Mouse (Mus musculus): ENCODE data around the gene Rbpjl. TPM values are rescaled to one million over a fixed set of nuclear protein-coding genes. Genes with fewer than 3 reads are reported as not detected.

The Rbpjl gene
- polyA plus RNA-seq, 1 experiment from 2014 or later, result 0.15 TPM

DNA sequence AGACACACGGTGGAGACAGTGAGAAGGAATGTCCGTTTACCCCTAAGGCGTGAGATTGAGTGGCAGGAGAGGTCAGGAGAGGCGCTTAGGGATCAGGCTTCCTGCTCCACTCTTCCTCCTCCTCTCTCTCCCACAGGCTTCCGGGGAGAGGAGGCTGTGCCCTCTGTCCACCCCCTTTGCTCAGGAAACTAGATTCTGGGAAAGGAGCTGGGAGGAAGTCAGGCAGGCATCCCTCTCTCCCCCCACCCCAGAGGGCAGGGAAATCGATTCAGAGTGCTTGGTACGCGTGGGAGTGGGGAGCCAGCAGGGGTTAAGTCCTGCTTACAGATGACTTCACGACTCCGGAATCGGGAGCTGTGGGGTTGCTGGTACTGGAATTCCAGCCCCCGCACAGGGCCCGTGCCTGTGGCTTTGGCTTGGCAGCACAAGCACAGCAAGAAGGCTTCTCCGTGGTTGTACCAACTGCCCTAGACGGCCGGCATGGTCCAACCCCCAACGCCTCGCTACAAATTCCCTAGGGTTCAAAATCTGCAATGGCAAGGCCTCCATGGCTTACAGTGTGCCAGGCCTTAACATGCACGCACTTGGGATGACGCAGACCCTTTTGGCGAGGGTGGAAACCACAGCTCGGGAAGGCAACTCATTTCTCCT, 29.7 kb downstream of the Rbpjl start:
- Histone ChIP-seq H3K4me2 (replicated peaks) (no peak overlapping the region), H3K27me3 (peaks cover 6% of the 10 kb centered on the region; the same call in 1 of the 2 replicates), H3K27ac (replicated peaks) (no peak overlapping the region), H3K36me3 (no peaks in the 10 kb centered on the region), H3K4me3 (no peak overlapping the region), H3K9ac (replicated peaks) (no peak overlapping the region), H3K9me3 (no peaks in the 10 kb centered on the region), H3K4me1 (peaks cover 24% of the 10 kb centered on the region)
- 40% methylated on average over 22 of the region's 22 CpGs for WGBS
- ATAC-seq (ENCODE audit: low FRiP score, low read depth), result no peak

DNA sequence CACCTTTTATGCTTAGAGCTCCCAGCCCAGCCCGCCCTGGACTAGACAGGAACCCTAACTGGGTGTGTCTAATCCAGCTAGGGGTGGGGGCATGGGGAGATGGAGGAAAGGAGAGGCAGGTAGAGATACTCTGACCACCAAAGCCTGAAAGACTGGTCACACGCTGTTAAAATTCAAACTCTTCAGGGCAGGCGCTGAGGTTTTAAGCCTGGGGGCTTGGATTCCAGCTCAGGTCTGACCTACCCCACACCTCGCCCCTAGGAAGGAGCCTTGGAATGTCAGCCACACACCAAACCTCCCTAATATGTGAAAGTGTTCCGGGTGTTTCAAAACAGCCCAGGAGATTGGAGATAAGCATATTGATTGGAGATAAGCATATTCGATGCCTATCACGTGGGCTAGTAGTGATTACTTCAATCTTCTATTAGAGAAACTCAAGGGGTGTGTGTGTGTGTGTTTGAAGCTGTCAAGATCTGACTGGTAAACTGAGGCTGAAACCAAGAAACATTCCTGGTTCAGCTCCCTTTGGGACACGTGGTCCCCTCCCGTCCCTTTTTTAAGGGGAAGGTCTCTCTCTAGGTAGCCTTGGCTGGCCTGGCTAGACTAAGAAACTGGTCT, 30.4 kb downstream of the Rbpjl start:
- Histone ChIP-seq H3K4me1 (peaks cover 24% of the 10 kb centered on the region), H3K27ac (replicated peaks) (no peak overlapping the region)

GRCm38 (mm10) chr2:164434681-164435080, 31.7 kb downstream of the Rbpjl start:
- Histone ChIP-seq H3K4me2 (replicated peaks) (no peak overlapping the region), H3K36me3 (no peaks in the 10 kb centered on the region), H3K27me3 (peaks cover 10% of the 10 kb centered on the region; the same call in 1 of the 2 replicates), H3K27ac (replicated peaks) (no peak overlapping the region), H3K4me3 (no peak overlapping the region), H3K9ac (replicated peaks) (no peak overlapping the region), H3K4me1 (peaks cover 24% of the 10 kb centered on the region), H3K9me3 (no peaks in the 10 kb centered on the region)
- no peak for ATAC-seq (ENCODE audit: low FRiP score, low read depth)
- WGBS, result 95% methylated on average over 3 of the region's 3 CpGs

More for the DNA sequence above, 30.4 kb downstream of the Rbpjl start:
- H3K36me3 ChIP-seq, result no peaks in the 10 kb centered on the region
- H3K4me2 ChIP-seq (replicated peaks), result no peak overlapping the region
- no peak for ATAC-seq (ENCODE audit: low FRiP score, low read depth)
- H3K27me3 ChIP-seq, result peaks cover 6% of the 10 kb centered on the region; the same call in 1 of the 2 replicates
- no peak overlapping the region for H3K9ac ChIP-seq (replicated peaks)
- WGBS, result 78% methylated on average over 9 of the region's 9 CpGs
- H3K4me3 ChIP-seq, result no peak overlapping the region
- H3K9me3 ChIP-seq, result no peaks in the 10 kb centered on the region

DNA sequence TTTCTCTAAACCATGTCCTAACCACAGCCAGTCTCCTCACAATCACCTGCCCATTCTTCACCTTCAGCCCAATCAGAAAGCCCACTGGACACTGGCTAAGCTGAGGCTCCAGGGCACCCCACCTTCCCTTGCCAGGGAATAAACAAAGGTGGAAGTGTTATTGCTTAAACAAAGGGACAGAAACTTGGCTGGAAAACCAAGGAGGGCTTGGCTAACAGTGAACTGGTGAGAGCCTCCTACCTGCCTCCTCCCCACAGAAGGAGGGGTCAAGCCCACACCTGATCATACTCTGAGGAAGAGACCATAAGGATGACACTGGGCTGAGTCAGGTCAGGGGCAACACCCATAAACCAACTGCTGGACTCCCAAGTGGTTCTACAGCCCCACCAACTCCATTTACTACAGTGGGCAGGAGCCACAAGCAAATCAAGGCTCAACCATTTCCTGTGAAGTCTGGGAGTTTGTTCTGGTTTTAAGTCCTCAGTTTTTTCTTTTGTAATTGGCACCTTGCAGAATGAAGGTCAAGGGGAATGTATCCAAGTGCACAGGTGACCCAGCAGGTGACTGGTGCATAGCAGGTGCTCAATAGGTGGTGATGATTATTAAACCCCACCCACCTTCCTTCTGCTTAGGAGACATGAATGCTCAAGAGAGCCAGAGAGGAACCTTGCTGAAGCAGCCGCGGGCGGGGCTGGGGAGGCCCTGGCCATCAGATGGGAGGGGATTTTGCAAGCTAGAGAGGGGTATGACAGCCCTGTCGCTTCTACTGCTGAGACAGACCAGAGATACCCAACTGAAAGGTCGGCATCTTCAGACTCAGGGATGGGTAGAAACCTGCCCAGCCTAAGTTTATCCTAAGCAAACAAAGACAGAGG, 32.5 kb downstream of the Rbpjl start:
- no peak overlapping the region for H3K4me2 ChIP-seq (replicated peaks)
- H3K4me1 ChIP-seq, result peaks cover 24% of the 10 kb centered on the region
- peaks cover 14% of the 10 kb centered on the region; the same call in 1 of the 2 replicates for H3K27me3 ChIP-seq
- H3K4me3 ChIP-seq, result no peak overlapping the region
- no peak overlapping the region for H3K9ac ChIP-seq (replicated peaks)
- H3K36me3 ChIP-seq, result no peaks in the 10 kb centered on the region
- no peak overlapping the region for H3K27ac ChIP-seq (replicated peaks)
- ATAC-seq (ENCODE audit: low FRiP score, low read depth), result no peak
- no peaks in the 10 kb centered on the region for H3K9me3 ChIP-seq
- WGBS, result 66% methylated on average over 5 of the region's 5 CpGs

DNA sequence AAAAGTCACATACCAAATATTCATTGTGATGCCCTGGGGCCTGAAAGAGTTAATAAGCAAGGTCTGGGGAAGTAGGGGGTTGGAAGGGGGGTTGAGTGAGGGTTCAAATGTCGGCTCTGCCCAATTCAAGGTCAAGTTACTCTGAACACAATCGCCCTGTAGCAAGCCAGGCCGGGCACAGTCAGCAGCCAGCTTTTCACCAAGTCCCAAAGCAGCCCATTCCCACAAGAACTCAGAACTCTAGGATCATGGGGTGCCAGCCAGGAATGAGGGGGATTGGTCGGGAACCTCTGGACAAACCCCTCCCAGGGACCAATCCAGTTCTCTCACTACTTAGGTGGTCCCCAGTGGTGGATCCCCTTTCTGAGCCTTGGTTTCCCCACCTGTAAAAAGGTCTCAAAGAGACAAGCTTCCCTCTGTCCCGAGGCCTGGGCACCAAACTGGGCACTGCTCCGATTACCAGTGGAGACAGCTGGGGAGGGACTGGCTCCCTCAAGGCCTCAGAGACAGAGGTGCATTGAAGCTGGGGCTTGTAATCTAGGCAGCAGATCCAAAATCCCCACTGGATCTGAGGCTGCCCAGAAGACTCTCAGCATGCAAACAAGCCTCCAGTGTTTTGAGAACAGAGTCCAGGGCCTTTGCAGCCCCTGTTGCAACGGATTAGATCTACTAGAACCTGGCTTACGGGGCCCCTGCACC, 33.4 kb downstream of the Rbpjl start:
- WGBS, result 20% methylated on average over 8 of the region's 8 CpGs
- Histone ChIP-seq H3K36me3 (no peaks in the 10 kb centered on the region), H3K4me1 (peaks cover 20% of the 10 kb centered on the region), H3K9me3 (no peaks in the 10 kb centered on the region), H3K4me2 (replicated peaks) (no peak overlapping the region), H3K27me3 (peaks cover 16% of the 10 kb centered on the region), H3K27ac (replicated peaks) (no peak overlapping the region), H3K9ac (replicated peaks) (no peak overlapping the region), H3K4me3 (no peak overlapping the region)
- ATAC-seq (ENCODE audit: low FRiP score, low read depth), result no peak

DNA sequence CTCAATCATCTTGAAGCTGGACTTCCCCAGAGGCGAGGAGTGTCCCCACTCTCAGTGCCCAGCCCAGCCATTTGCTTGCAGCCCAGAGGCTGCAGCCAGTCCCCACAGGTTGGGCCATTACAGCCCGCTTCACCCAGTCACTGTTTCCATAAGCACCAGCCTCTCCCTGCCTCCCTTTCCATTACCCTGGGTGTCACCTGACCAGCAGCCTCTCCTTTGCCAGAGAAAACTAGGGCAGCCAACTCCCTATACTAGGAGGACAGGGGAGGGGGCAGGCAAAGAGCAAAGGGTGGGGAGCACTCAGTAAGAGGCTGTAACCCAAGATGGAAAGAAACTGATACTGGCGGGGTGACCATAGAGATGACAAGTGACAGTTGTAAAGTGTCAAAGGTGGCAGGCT, 34.0 kb downstream of the Rbpjl start:
- Histone ChIP-seq H3K36me3 (no peaks in the 10 kb centered on the region), H3K4me2 (replicated peaks) (no peak overlapping the region), H3K9me3 (no peaks in the 10 kb centered on the region), H3K4me3 (no peak overlapping the region), H3K9ac (replicated peaks) (no peak overlapping the region), H3K4me1 (peaks cover 26% of the 10 kb centered on the region), H3K27me3 (peaks cover 22% of the 10 kb centered on the region), H3K27ac (replicated peaks) (no peak overlapping the region)
- WGBS, result 40% methylated on average over 3 of the region's 3 CpGs
- ATAC-seq (ENCODE audit: low FRiP score, low read depth), result no peak

GRCm38 (mm10) chr2:164437710-164438109, 34.8 kb downstream of the Rbpjl start:
- Histone ChIP-seq H3K27ac (replicated peaks) (no peak overlapping the region), H3K27me3 (peaks cover 28% of the 10 kb centered on the region), H3K4me2 (replicated peaks) (no peak overlapping the region), H3K9me3 (no peaks in the 10 kb centered on the region), H3K36me3 (no peaks in the 10 kb centered on the region), H3K9ac (replicated peaks) (no peak overlapping the region), H3K4me1 (peaks cover 26% of the 10 kb centered on the region), H3K4me3 (no peak overlapping the region)
- 82% methylated on average over 6 of the region's 6 CpGs for WGBS
- no peak for ATAC-seq (ENCODE audit: low FRiP score, low read depth)

- no peak overlapping the region for H3K4me2 ChIP-seq (replicated peaks)
- no peak for ATAC-seq (ENCODE audit: low FRiP score, low read depth)
- H3K4me3 ChIP-seq, result no peak overlapping the region
- H3K27me3 ChIP-seq, result peaks cover 29% of the 10 kb centered on the region
- no peak overlapping the region for H3K27ac ChIP-seq (replicated peaks)
- no peak overlapping the region for H3K9ac ChIP-seq (replicated peaks)
- no peaks in the 10 kb centered on the region for H3K36me3 ChIP-seq
- WGBS, result 74% methylated on average over 8 of the region's 8 CpGs
- no peaks in the 10 kb centered on the region for H3K9me3 ChIP-seq
- peaks cover 27% of the 10 kb centered on the region for H3K4me1 ChIP-seq
Observed at GRCm38 (mm10) chr2:164438257-164438656, 35.3 kb downstream of the Rbpjl start.

GRCm38 (mm10) chr2:164439001-164439421, 36.1 kb downstream of the Rbpjl start:
- Histone ChIP-seq H3K9ac (replicated peaks) (no peak overlapping the region), H3K27ac (replicated peaks) (no peak overlapping the region), H3K27me3 (peaks cover 29% of the 10 kb centered on the region), H3K4me1 (peaks cover 32% of the 10 kb centered on the region), H3K9me3 (no peaks in the 10 kb centered on the region), H3K4me3 (no peak overlapping the region), H3K4me2 (replicated peaks) (no peak overlapping the region), H3K36me3 (no peaks in the 10 kb centered on the region)
- 73% methylated on average over 3 of the region's 3 CpGs for WGBS
- ATAC-seq (ENCODE audit: low FRiP score, low read depth), result no peak

GRCm38 (mm10) chr2:164440314-164440713, 37.4 kb downstream of the Rbpjl start:
- Histone ChIP-seq H3K4me1 (peaks cover 32% of the 10 kb centered on the region), H3K4me3 (no peak overlapping the region), H3K27me3 (peaks cover 29% of the 10 kb centered on the region), H3K36me3 (no peaks in the 10 kb centered on the region), H3K9me3 (no peaks in the 10 kb centered on the region), H3K9ac (replicated peaks) (no peak overlapping the region), H3K4me2 (replicated peaks) (no peak overlapping the region), H3K27ac (replicated peaks) (no peak overlapping the region)
- ATAC-seq (ENCODE audit: low FRiP score, low read depth), result no peak
- 84% methylated on average over 5 of the region's 5 CpGs for WGBS

GRCm38 (mm10) chr2:164441155-164441554, 38.2 kb downstream of the Rbpjl start:
- ATAC-seq (ENCODE audit: low FRiP score, low read depth), result no peak
- H3K36me3 ChIP-seq, result no peaks in the 10 kb centered on the region
- H3K27me3 ChIP-seq, result peaks cover 29% of the 10 kb centered on the region
- H3K4me2 ChIP-seq (replicated peaks), result no peak overlapping the region
- WGBS, result 34% methylated on average over 8 of the region's 8 CpGs
- no peaks in the 10 kb centered on the region for H3K9me3 ChIP-seq
- peaks cover 32% of the 10 kb centered on the region for H3K4me1 ChIP-seq
- no peak overlapping the region for H3K4me3 ChIP-seq
- H3K9ac ChIP-seq (replicated peaks), result 0 out of 2 replicates have a peak overlapping the region, but pooled peaks have one; percentile 11
- H3K27ac ChIP-seq (replicated peaks), result no peak overlapping the region

All from midbrain, embryonic 12.5 days (tissue).